Mouse (Mus musculus) liver, embryonic 18 days (tissue): ENCODE data around the gene Madd. TPM values are rescaled to one million over a fixed set of nuclear protein-coding genes. Genes with fewer than 3 reads are reported as not detected.

Experiments
- polyA plus RNA-seq: library from polyadenylated mRNA; depleted of rRNA; stranded (reverse); fragments of >200 nt; gene quantifications from 2 replicates; pipeline ENCODE4 v1.2.3, GENCODE M21; 2012; rRNA removed

Gene Madd
- polyA plus RNA-seq, result 5.3 and 6.3 TPM in 2 replicates

DNA sequence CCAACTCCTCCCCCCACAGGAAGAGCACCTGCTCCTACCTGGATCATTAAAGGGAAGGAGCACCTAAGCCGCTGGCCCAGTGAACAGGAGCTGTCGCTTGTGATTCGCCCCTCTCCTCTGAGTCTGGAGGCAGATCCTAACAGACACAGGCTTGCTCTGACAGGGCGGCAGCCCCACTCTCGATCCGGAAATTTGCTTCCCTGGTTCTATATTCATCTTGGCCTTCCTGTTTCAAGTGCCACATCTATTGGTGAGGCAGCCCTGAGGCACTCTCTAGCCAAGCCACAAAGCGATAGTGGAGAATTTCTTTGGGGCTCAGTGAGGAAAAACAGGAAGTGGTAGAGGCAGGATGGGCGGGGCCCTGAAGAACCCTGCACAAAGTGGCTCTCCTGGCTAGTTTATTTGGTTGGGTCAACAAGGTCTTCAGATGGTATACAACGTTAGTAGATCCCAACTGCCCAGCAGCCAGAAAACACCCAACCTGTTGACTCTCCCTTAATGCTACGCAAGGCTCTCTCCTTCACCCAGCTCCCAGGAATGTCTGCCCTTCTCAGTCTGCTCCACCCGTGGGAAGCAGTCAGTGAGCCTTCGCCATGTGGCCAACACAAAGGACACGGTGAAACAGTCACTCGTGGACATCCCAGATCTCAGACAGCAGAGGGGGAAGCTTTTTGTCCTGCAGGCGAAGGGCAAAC lies at the start of gene Madd:
Madd (minus strand) TSS at position 127 of the 695 bp plus-strand sequence.

DNA sequence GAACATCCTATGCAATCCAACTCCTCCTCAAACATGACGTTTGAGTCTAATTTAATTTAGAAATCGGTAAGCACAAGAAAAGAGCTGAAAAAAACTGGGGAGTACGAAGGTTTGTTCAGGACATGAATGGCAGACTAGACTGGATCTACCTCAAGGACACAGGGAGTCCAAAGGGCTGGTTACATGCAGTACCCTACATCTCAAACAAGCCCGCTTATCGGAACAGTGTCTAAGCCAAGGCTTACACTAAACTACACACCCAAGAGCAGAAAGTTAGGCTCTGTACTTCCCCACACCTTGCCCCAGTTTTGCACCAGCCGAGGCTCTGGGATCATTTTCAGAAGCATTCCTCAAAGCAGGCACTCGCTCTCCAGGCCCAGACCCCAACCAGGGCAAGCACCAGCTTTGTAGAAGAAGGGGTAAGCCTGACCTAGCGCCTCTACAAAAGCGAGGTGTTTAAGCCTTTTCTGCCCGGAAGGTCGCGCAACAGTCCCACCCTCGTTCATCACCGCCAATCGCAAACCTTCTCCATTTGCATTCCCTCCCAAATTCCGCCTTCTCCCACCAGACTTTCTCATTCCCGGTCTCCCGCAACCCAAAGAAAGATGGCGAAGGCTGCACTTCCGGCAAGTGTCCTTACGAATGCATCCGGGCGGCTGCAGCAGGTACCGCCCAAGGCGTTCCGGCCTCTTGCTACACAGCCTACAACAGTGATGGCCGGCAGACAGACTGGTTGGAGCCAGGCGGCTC lies 18.8 kb upstream of the Madd start, which contains the start of the genes Nr1h3 and Acp2:
Nr1h3 (minus strand) TSS at position 613 of the 750 bp plus-strand sequence.
Acp2 (plus strand) TSS at position 664 of the 750 bp plus-strand sequence.

DNA sequence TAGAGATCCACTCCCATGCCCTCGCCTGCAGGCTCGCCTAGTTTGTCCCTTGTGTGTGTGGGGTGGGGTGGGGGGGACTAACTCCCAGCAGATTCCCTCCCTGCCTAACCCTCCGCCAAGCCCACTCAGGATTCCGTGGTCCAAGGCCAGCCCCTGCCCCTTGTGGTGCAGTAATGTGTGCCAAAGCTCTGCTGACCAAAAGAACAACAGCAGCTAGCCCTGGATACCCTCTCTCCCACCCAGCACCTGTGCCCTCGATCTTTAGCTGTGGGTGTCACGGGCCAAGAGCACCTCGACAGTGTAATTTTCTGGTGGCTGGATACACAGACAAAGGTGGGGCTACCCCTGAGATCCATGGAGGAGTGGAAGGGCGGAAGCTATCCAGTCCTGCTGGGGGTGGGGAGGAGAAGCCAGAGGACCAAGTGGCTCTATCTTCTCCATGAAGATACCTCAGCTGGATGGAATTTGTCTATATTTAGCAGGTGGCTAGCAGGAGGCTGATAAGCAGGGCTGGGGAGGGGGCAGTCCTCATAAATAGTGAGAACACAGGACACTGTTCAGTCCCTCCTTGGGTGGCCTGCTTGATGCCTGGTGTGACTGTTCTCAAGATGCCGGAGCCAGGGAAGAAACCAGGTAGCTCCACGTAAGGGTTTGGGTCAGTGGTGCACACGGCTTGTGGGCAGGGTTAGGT lies 65.9 kb downstream of the Madd start, which contains the start of gene Mybpc3:
Mybpc3 (plus strand) TSS at position 560 of the 691 bp plus-strand sequence.

Other genes with a start within 250 kb of the Madd start
- 28.5 and 32.5 TPM in 2 replicates for gene Celf1, start 243.5 kb downstream of the Madd start, polyA plus RNA-seq
- 0.53 and 0.76 TPM in 2 replicates for gene Rapsn, start 148.2 kb downstream of the Madd start, polyA plus RNA-seq
- gene Psmc3, start 129.8 kb downstream of the Madd start, polyA plus RNA-seq, result 80.8 and 83.0 TPM in 2 replicates
- 16.2 and 19.2 TPM in 2 replicates for gene Slc39a13, start 113.4 kb downstream of the Madd start, polyA plus RNA-seq
- 38.8 and 46.7 TPM in 2 replicates for gene Spi1, start 101.4 kb downstream of the Madd start, polyA plus RNA-seq
- 0.06 and 0.14 TPM in 2 replicates for gene Mybpc3, start 65.7 kb downstream of the Madd start, polyA plus RNA-seq
- gene Nr1h3, start 19.0 kb upstream of the Madd start, polyA plus RNA-seq, result 30.5 and 31.6 TPM in 2 replicates
- 11.1 and 11.3 TPM in 2 replicates for gene Acp2, start 19.0 kb upstream of the Madd start, polyA plus RNA-seq
- gene Ddb2, start 53.1 kb upstream of the Madd start, polyA plus RNA-seq, result 8.3 and 10.3 TPM in 2 replicates
- 19.4 and 20.2 TPM in 2 replicates for gene Pacsin3, start 72.1 kb upstream of the Madd start, polyA plus RNA-seq
- 25.8 and 26.6 TPM in 2 replicates for gene Arfgap2, start 81.1 kb upstream of the Madd start, polyA plus RNA-seq